Mouse (Mus musculus): ENCODE measurements at regions not wholly inside any gene's neighbourhood (a gene's known extent, or its start where the extent isn't known, plus 50 kb on each side); places are given as distances from the start of the nearest gene placed in this dataset.
A peak's percentile ranks its signal among the peaks of the same experiment; 100 is the strongest.

DNA sequence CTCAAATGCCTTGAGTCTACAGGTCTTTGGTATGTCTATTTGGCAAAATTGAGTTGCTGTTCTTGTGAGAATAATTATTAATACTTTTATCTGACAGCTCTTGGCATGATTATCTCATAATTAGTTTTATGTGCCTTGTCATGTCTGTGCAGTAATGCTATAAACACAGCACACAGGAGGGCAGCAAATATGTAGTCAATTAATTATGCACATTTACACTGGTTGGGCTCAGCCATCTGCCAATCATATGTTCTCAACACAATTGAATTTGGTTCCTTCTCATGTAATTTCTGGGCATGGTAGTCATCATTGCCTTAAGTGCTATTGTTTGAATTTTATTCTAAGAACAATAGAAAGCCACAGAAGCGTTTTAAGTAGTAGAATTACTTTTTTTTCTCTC, 1650.7 kb upstream of the Tenm2 start:
- DNase-seq, result no peak

DNA sequence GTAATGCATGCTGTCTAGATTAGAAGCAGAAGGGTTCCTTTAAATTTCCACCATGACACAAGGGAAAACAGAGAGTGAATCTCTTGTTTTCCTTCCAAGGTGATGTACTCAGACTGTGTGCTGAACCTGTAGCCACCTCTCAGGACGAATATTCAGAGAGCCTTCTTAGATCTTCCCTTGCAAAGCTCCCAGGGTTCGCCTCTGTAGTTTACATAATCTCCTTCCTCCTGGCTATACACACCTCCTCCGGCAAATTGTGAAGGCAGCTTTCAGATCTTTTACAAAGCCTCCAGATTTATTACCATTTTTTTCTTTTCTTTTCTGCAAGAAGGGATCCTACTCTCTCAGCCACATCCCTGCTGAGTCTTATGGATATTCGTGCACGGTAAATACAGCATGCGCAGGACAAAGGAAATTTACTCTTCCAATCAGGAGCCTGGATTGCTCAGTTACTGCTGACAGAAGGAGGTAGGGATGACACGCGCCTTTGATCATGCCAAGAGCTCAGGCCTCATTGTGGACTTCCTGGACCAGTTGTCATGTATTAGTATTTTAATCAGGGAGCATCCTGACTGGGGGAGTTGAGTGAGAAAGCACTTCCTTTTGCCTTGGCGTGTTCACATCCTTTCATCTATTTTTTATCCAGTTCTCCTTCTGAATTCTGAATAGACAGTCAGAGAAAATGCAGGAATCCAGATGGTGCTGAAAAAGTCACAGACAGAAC, 1626.0 kb upstream of the Tenm2 start:
- peak; percentile 49 for DNase-seq

DNA sequence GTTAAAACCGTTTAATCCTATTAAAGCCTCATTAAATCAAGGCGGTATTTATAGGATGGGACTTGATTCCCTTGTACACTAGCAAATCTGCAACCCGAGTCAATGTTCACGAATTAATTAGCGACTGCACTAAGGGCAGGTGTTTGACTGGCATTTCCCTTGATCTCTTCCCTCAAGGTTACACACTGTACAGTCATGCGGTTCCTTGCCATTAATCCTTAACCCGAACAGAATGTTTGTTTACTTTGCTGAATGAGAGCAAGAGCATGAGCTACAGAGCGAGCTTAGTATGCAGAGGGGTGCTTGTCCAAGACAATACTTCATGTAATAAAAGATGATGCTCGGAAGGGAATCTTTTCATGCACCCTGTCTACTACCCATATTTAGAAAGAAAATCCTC, 1620.9 kb upstream of the Tenm2 start:
- DNase-seq, result no peak

DNA sequence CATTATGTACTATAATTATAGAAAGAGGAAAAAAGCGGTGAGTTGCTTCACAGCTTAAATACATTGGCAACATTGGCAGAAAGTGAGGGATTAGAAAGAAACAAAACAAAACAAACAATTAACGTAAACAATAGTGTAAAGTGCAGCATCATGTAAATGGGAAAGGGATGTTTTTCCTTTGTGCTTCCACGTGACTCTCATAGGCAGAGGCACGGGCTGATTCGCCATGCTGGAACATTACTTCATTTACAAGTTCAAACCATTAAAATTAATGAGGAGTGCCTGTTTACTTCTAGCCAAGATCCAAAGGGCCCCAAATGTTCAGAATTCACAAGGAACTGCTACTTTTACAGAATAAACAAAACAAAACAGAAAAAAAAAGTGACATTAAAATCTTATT, 1593.4 kb upstream of the Tenm2 start:
- no peak for DNase-seq

DNA sequence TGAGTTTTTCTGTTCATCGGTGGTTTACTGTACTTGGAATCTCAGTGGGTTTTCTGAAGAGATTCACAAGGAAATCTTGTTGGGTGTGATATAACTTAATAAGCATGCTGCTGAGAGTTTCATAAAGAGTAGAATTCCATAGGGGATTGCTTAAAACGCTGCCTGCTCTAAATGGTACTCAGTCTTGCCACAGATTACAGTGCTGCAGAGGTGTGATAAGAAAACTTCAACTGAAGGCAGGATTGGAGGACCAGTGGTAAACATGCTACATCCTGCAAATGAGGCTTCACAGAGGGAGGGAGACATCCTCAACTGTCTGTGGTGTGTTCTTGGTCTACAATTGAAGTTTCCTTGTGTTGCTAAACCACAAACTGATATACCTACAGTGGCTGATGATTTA, 1592.6 kb upstream of the Tenm2 start:
- no peak for DNase-seq

DNA sequence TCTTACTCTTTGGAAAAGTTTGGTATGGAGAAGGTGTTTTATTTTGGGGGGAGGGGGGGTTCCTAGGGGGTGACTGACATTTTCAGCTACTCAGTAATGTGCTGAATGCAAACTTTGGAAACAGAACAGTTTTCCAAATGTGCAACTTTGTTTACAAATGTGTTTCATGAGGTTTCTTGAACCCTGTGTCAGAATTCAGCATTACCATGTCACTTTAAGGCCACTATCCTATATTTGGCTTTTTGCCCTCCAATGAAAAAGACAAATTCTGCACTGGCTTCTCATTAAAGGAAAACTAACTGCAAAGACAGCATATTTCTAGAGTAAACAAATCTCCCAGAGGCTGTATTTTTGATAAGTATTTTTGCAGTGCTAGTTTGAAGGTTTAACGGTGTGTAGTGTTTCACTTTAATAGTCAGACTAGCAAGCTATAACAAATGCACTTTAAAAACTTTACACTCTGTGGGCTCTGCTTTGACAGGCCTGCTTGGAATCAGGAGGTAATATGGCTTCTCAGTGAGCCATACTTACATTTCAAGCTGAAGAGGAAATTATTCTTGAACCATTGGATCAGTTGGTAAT, 1589.5 kb upstream of the Tenm2 start:
- no peak for DNase-seq

DNA sequence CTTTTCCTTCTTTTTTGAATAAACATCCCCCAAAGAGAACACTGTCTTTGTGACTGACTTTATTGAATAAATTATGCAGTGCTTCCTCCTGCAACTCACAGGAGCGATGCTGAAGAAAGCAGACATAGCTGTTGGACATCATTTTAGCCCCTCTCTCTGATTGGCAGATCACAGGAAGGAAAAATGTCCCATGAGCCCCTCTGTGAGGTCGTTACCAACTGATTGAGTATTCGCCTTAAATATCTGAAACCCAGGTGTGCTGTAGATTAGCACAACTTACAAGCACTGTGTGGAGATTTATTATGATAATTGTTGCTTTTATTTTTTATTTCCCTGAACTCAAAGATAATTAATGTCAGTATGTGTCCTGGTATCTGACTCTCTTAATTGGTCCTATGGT, 1582.4 kb upstream of the Tenm2 start:
- no peak for DNase-seq

DNA sequence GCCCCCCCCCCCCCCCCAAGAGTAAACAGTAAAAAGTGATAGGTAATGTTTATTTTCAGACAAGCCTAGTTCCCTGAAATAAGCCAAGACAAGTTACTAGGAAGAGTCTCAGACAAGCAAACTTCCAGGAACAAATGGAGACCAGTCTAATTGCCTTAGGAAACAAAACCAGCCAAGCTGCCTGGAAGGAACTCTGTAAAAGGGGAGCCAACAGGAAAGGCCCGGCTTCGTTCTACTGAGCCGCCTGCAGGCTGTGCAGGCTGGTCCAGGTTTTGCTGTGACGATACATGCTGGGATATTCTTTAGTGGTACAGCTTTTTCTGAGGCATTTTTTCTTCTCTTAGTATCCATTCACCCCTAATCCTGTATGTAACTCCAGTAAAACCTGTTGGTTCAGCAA, 1547.8 kb upstream of the Tenm2 start:
- DNase-seq, result no peak

DNA sequence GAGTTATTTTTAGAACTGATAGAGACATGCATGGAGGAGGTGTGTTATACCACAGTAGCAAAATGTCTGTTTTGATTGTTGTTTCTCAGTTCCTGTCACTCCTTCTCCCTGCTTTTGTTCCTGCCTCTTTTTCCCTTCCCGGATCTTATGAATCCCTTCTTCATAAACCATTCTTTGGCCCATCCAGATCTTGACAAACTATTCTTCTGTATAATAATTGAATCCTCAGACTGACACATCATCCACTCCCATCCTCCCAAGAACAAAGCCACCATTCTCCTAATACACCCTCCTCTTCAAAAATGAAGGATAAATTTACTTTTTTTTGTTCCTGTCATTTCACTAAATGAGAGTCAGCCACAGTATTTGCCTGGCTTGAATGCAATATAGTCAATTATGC, 1543.8 kb upstream of the Tenm2 start:
- no peak for DNase-seq

DNA sequence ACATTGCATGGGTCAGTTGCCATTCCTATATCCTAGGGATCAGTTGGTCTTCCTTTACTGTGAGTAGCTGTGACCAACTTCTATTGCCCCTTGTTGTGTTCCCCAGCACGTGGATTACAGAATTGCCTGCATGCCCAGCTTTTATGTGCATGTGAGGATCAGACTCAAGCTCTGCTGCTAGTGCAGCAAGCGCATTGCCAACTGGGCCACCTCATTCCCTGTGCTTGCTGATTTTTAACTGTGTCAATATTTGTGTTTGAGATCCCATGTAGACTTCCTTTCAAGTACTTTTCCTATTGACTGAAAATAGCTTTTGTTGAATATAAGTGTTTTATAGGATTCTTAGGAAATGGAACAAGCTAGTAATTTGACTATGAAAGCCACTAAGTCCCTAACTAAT, 1526.5 kb upstream of the Tenm2 start:
- no peak for DNase-seq

DNA sequence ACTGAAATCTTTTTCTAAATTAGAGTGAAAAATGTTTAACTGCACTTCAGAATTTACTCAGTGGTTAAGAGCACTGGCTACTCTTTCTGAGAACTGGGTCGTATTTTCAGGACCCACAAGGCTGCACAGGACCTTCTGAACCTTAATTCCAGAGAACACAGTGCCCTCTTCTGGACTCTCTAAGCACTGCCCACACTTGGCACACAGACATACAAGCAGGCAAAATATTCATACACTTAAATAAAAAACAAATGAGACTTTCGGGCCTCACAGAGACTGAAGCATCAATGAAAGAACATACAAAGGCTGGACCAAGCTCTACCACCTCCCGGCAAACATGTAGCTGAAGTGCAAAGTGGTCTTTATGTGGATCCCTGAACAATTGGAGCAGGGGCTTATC, 1511.8 kb upstream of the Tenm2 start:
- no peak for DNase-seq

DNA sequence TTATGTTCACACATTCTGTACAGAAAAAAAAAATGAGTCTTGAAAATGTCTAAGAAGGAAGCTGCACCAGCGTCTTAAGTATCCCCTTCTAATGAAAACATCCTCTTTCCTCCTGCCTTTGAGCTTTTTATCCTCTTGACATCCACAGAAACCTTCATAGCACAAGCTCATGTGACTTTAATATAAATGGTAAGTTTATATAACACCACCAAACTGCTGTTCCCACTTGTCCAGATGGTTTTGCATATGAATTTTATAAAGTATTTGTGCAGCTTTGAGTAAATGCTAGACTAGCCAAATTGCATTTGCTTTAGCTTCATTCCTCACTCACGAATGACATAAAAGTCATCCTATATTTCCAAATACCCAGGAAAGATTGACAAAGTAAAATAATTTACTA, 1493.3 kb upstream of the Tenm2 start:
- no peak for DNase-seq

DNA sequence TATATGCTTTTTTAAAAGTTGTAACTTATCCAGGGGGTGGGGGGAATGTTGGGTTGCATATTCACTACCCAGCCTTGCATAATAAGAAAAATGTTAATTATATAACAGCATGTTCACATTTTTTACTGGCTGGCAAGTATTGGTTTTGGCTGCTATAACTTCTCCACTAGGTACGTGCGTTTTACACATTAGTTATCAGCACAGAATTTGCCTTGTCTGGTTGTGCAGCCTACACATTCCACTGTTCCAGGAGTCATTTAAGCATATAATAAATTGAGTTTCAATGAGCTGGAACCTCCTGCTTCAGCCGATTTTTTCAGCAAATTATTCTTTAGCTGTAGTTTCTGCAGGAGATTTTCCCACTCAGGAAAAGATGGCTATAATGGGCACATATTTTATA, 1479.9 kb upstream of the Tenm2 start:
- DNase-seq, result no peak

DNA sequence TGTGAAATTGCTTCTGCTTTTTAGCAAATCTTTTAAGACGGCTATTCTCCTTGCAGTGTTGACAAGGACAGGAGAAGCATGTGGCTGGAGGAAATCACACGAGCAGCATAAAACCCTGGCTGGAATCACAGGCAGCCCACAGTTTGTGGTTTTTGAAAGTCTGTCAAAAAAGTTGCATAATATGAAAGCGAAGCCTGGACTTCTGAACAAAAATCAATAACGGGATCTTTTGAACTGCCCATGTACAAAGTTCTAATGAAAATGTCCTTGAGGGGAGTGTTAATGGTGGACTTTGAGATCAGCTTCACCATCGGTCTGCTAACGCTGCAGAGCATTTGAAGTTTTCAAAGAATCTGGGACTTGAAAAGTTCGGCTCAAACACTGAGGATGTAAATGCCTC, 1445.5 kb upstream of the Tenm2 start:
- DNase-seq, result no peak

DNA sequence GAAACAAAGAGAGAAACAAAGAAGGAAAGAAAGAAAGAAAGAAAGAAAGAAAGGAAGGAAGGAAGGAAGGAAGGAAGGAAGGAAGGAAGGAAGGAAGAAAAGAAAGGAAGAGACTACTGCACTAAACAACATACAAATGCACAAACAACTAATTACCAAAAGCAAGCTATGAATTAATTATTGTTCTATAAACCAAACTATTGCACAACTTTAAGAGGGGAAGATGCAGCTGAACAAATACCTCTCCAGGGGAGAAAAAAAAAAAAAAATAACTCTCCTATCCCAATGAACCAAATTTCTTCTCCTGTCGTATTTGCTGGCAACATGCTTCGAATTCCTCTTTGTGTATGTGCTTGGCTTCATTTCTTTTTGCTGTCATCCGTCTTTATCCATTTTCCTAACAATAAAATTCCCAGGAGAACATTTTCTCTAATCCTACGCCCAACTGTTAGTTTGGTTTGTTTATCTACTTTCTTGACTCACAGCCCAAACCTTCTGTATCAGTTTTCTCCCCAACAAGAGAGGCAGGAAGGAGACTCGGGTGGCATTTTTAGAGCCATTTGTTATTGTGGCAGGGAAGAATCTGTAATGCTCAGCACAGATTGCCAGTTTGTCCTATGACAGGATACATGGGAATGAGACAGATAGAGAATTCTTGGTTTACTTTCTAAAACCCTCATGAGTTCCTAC, 1437.7 kb upstream of the Tenm2 start:
- no peak for DNase-seq

All from right cerebral cortex, postnatal 25 days (tissue).